Mouse (Mus musculus) liver, postnatal 0 days (tissue): ENCODE measurements around the gene Ntn1. TPM values are rescaled to one million over a fixed set of nuclear protein-coding genes. Genes with fewer than 3 reads are reported as not detected.

Experiments used
- ATAC-seq: fragments of 200-750 bp; cut with Nextera tagmentation; 2 replicates; pipeline ENCODE4 v1.8.0; 2017; ENCODE audit warnings: mild to moderate bottlenecking, moderate library complexity
- DNase-seq: peaks from one replicate; pipeline ENCODE4 v3.0.0-alpha.2; 2016
- H3K27ac ChIP-seq: fragments of 300-500 bp; sonication (generic); 2 replicates; pipeline ENCODE4 v1.5.1; 2014; ENCODE audit warnings: antibody characterized with exemption, moderate library complexity, mild to moderate bottlenecking, low read depth
- H3K27me3 ChIP-seq: fragments of 300-500 bp; sonication (generic); 2 replicates; pipeline ENCODE4 v1.6.1; 2014; ENCODE audit warnings: low read length, control low read depth, mixed read lengths; ENCODE audit not compliant: insufficient read depth
- H3K36me3 ChIP-seq: fragments of 300-500 bp; sonication (generic); replicated peaks from 2 replicates; pipeline ENCODE4 v1.6.1; 2014; ENCODE audit warnings: mild to moderate bottlenecking, control low read depth, low read length, moderate library complexity, mixed read lengths; ENCODE audit not compliant: insufficient read depth
- H3K4me1 ChIP-seq: fragments of 300-500 bp; sonication (generic); 2 replicates; pipeline ENCODE4 v1.6.1; 2014; ENCODE audit warnings: antibody characterized with exemption, mild to moderate bottlenecking, control low read depth; ENCODE audit not compliant: insufficient read depth
- H3K4me2 ChIP-seq: fragments of 300-500 bp; sonication (generic); 2 replicates; pipeline ENCODE4 v1.6.1; 2014; ENCODE audit warnings: low read depth, mild to moderate bottlenecking, low read length, moderate library complexity, mixed read lengths
- H3K4me3 ChIP-seq: fragments of 300-500 bp; sonication (generic); 2 replicates; pipeline ENCODE4 v1.5.1; 2014; ENCODE audit warnings: low read depth, low read length
- H3K9ac ChIP-seq: fragments of 300-500 bp; sonication (generic); replicated peaks from 2 replicates; pipeline ENCODE4 v1.6.1; 2014; ENCODE audit warnings: mild to moderate bottlenecking, moderate library complexity
- H3K9me3 ChIP-seq: fragments of 300-500 bp; sonication (generic); 2 replicates; pipeline ENCODE4 v1.6.1; 2016; ENCODE audit warnings: mild to moderate bottlenecking, control low read depth, low read length, mixed read lengths
- CTCF ChIP-seq: sonication (generic); IDR thresholded peaks from 2 replicates; pipeline ENCODE4 v1.5.1; 2016; ENCODE audit warnings: antibody characterized with exemption, low read depth
- EP300 ChIP-seq: IDR thresholded peaks from 2 replicates; pipeline ENCODE4 v1.6.1; 2016; ENCODE audit warnings: antibody characterized with exemption, low read depth, mild to moderate bottlenecking
- WGBS: fragments of 180-500 bp; shearing (Covaris S2); extraction: QIAGEN DNeasy Blood & Tissue Kit; methylation state at CpG from one replicate; pipeline ENCODE4 v1.1.7; 2014; ENCODE audit not compliant: insufficient replicate concordance; 5-methylcytosine and 5-hydroxymethylcytosine counted together
- polyA plus RNA-seq: library from polyadenylated mRNA; unstranded; fragments of >200 nt; fragmentation: Nextera tagmentation; extraction: Ambion mirVana; gene quantifications from 2 replicates; pipeline ENCODE4 v1.2.1, GENCODE M21; 2015

The Ntn1 gene
- polyA plus RNA-seq, 1 experiment from 2014 or later = 0.76 TPM

DNA sequence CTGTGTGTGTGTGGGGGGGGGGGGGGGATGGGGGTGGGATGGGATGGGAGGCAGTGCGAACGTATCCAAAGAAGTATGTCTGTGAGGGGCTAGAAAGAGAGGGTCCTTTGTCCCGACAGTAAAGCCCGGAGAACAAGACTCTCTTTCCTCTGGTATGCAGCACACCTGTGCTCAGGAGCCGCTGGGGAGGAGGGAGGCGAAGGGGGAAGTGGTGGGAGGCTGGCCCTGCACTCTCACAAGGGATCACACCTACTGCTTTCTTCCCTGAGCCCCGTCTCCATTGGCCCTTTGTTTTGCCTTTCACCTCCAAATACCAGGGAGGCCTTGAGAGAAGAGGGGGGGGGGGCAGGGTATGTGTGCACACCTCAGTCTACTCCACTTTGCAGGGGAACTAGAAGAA lies 123.7 kb downstream of the Ntn1 start:
- H3K9ac ChIP-seq = no peak overlapping the region
- no peak for ATAC-seq
- H3K4me2 ChIP-seq = no peak overlapping the region
- TF ChIP-seq CTCF (no peak), EP300 (no peak)
- no peaks in the 10 kb centered on the region for H3K27me3 ChIP-seq
- no peak overlapping the region for H3K4me3 ChIP-seq
- H3K36me3 ChIP-seq = no peaks in the 10 kb centered on the region
- H3K9me3 ChIP-seq = no peaks in the 10 kb centered on the region
- 44% methylated on average over 6 of the region's 7 CpGs for WGBS
- no peak overlapping the region for H3K27ac ChIP-seq
- no peaks in the 10 kb centered on the region for H3K4me1 ChIP-seq
- no peak for DNase-seq

DNA sequence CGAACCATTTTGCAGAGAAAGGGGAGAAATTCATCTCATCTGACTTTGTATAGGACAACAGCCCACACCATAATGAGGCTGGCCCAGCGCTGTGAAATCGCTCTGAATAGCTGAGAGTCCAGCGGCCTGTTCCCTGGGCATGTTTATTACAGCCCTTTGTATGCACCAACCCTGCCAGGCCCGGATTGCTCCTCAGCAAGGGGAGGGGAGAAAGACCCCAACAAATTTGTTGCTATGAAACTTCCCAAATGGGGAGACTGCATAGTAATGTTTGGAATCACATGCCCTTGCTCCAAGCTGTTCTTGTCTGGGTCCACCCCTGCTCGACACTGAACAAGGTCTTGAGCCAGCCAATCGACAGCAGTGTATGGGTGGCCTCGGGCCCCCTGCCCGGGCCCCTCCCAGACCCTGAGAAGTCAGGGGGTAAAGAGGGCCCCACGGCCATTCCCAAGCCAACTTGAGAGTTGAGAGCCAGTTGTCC lies 126.3 kb downstream of the Ntn1 start:
- H3K4me3 ChIP-seq = no peak overlapping the region
- ATAC-seq (no peak), DNase-seq (no peak)
- H3K9me3 ChIP-seq = no peaks in the 10 kb centered on the region
- H3K9ac ChIP-seq = no peak overlapping the region
- no peaks in the 10 kb centered on the region for H3K4me1 ChIP-seq
- H3K36me3 ChIP-seq = no peaks in the 10 kb centered on the region
- no peak overlapping the region for H3K4me2 ChIP-seq
- H3K27ac ChIP-seq = no peak overlapping the region
- WGBS = 69% methylated on average over 9 of the region's 10 CpGs
- no peaks in the 10 kb centered on the region for H3K27me3 ChIP-seq
- TF ChIP-seq EP300 (no peak), CTCF (no peak)

GRCm38 (mm10) chr11:68273855-68274254 lies 126.8 kb downstream of the Ntn1 start:
- Histone ChIP-seq H3K9me3 (no peaks in the 10 kb centered on the region), H3K36me3 (no peaks in the 10 kb centered on the region), H3K27me3 (no peaks in the 10 kb centered on the region), H3K4me1 (no peaks in the 10 kb centered on the region), H3K4me3 (no peak overlapping the region), H3K27ac (no peak overlapping the region), H3K4me2 (no peak overlapping the region), H3K9ac (no peak overlapping the region)
- TF ChIP-seq CTCF (no peak), EP300 (no peak)
- 80% methylated on average over 12 of the region's 12 CpGs for WGBS
- ATAC-seq (no peak), DNase-seq (no peak)

GRCm38 (mm10) chr11:68270730-68271467 lies 129.7 kb downstream of the Ntn1 start:
- no peak overlapping the region for H3K9ac ChIP-seq
- DNase-seq = no peak
- H3K9me3 ChIP-seq = no peaks in the 10 kb centered on the region
- no peak overlapping the region for H3K27ac ChIP-seq
- no peak for ATAC-seq
- H3K36me3 ChIP-seq = no peaks in the 10 kb centered on the region
- no peaks in the 10 kb centered on the region for H3K4me1 ChIP-seq
- no peak overlapping the region for H3K4me3 ChIP-seq
- WGBS = 67% methylated on average over 19 of the region's 19 CpGs
- H3K4me2 ChIP-seq = no peak overlapping the region
- no peak for TF ChIP-seq EP300
- no peak for TF ChIP-seq CTCF
- H3K27me3 ChIP-seq = no peaks in the 10 kb centered on the region

GRCm38 (mm10) chr11:68264276-68264675 lies 136.3 kb downstream of the Ntn1 start:
- Histone ChIP-seq H3K9ac (no peak overlapping the region), H3K9me3 (no peaks in the 10 kb centered on the region), H3K27me3 (no peaks in the 10 kb centered on the region), H3K27ac (no peak overlapping the region), H3K4me1 (no peaks in the 10 kb centered on the region), H3K4me3 (no peak overlapping the region), H3K4me2 (no peak overlapping the region), H3K36me3 (no peaks in the 10 kb centered on the region)
- DNase-seq = no peak
- no peak for ATAC-seq
- 69% methylated on average over 5 of the region's 5 CpGs for WGBS
- TF ChIP-seq EP300 (no peak), CTCF (no peak)

GRCm38 (mm10) chr11:68263100-68263499 lies 137.5 kb downstream of the Ntn1 start:
- ATAC-seq = no peak
- H3K27me3 ChIP-seq = no peaks in the 10 kb centered on the region

More at GRCm38 (mm10) chr11:68263100-68263499, 137.5 kb downstream of the Ntn1 start:
- H3K9me3 ChIP-seq = no peaks in the 10 kb centered on the region
- no peak overlapping the region for H3K27ac ChIP-seq
- H3K4me3 ChIP-seq = no peak overlapping the region
- no peak for TF ChIP-seq EP300
- no peak for TF ChIP-seq CTCF
- no peak overlapping the region for H3K9ac ChIP-seq
- no peaks in the 10 kb centered on the region for H3K4me1 ChIP-seq
- no peak for DNase-seq
- WGBS = 89% methylated on average over 5 of the region's 5 CpGs
- H3K4me2 ChIP-seq = no peak overlapping the region
- H3K36me3 ChIP-seq = no peaks in the 10 kb centered on the region
